Mouse (Mus musculus) NIH3T3 (cell line): Measurements from ENCODE around the gene B4galt1.

ENCODE experiments used
- DNase-seq: peaks from one replicate; pipeline ENCODE4 v3.0.0-alpha.2; 2012; ENCODE audit warnings: low read depth

The B4galt1 gene

DNA sequence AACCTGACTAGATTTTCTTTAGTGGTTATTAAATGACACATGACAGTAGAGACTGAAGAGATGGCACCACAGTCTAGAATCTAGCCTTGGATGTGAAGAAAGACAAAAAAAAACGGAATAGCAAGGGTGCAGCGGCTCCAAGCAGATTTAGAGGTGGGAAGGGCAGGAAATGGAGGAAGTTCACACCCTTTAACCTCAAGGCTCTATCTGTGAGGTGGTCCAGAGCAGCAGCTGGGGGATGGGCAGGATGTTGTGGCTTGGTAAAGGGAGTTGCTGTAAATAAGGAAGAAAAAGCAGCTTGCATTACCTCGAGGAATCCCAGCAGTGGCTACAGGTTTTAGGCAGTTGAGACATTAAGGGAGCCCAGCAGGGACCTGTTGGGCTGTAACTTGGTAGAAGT is 72.7 kb downstream of the B4galt1 start:
- DNase-seq = no peak

DNA sequence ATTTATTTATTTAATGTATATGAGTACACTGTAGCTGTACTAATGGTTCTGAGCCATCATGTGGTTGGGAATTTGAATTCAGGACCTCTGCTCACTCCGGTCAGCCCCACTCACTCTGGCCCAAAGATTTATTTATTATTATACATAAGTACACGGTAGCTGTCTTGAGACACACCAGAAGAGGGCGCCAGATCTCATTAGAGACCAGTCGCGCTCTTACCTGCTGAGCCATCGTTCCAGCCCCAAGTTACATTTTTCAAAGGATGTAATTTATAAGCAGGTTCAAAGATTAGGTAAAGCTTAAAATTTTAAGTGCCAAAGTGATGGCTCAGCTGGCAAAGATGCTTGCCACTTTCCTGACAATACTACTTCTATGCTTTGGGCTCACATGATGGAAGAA is 75.1 kb downstream of the B4galt1 start:
- DNase-seq = peak; percentile 18

DNA sequence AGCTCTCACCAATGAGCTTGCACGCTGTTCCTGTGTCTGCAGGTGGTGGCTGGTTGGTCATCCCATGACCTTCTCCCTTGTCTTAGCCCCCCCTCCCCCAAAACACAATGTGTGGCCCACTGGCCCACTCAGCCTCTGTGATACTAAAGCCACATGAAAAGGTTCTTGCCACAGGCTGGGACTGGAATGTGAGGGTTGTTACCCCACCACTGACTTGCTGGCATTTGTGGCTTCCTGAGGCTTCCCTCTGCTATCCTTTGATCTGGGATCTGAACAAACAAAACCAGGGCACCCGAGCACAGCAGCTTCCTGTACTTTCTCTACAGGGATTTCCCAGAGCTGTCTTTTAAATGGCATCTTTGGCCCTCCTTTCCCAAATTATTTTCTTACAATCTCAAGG is 76.7 kb downstream of the B4galt1 start:
- no peak for DNase-seq

DNA sequence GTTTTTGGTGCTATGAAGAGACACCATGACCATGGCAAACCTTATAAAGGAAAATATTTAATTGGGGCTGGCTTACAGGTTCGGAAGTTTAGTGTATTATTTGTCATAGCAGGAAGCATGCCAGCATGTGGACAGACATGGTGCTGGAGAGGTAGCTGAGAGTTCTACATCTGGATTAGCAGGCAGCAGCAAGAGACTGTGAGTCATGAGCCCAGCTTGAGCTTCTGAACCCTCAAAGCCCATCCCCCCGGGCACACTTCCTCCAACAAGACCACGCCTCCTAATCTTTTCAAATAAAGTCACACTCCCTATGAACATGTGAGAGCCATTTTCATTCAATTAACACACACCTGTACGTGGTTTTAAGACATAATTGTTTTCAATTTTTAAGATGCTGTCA is 77.4 kb downstream of the B4galt1 start:
- peak; percentile 58 for DNase-seq

DNA sequence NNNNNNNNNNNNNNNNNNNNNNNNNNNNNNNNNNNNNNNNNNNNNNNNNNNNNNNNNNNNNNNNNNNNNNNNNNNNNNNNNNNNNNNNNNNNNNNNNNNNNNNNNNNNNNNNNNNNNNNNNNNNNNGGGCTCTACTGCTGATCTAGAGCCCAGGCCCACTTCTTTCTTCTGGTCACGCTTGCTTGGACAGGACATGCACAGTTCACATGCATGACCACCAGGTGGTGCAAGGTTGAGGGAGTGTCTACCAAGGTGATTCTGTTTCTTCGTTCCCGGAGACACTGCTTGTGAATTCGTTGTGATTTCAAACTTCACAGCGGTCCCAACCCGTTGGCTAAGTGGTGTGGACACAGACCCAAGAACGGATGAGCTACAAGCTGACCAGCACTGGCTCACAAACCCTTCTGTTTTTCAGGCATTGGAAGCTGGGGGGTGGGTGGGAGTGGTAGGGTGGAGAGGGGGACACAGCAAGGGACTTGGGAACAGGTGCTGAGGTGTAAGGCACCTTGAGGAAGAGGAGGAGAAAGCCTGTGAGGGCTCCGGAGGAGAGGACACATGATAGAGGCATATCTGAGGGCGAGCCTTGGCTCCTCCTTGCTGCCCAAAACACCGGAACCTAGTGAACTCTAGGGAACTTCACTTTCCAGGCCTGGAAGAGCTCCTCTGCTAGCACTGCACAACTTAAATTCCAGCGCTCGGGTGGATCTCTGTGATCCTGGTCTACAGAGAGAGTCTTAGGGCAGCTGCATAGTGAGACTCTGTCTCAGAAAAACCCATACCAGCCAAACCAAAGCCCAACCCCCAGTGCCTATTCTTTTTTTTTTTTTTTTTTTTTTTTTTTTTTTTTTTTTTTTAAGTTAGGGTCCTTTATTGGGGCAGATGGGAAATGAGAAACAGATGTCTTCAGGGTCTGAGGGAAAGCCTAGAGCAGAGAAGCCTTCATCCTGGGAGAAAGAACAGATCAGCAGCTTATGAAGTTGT is 79.2 kb downstream of the B4galt1 start:
- peak; percentile 85 for DNase-seq

DNA sequence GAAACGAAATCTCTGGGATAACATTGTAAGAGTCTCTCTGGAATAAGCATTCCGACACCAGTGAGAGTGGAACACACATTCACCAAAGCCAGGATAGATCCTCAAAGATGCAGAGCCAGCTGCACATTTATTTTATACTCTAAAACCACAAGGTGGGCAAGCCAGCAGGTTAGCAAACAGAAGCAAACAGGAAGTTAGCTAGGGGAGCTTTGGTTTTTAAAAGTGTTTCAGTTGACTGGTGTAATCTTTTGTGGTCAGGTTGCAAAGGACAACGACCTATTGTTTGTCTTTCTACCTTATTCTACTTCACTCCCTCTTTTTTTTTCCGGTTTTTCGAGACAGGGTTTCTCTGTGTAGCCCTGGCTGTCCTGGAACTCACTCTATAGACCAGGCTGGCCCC is 93.9 kb downstream of the B4galt1 start:
- no peak for DNase-seq

DNA sequence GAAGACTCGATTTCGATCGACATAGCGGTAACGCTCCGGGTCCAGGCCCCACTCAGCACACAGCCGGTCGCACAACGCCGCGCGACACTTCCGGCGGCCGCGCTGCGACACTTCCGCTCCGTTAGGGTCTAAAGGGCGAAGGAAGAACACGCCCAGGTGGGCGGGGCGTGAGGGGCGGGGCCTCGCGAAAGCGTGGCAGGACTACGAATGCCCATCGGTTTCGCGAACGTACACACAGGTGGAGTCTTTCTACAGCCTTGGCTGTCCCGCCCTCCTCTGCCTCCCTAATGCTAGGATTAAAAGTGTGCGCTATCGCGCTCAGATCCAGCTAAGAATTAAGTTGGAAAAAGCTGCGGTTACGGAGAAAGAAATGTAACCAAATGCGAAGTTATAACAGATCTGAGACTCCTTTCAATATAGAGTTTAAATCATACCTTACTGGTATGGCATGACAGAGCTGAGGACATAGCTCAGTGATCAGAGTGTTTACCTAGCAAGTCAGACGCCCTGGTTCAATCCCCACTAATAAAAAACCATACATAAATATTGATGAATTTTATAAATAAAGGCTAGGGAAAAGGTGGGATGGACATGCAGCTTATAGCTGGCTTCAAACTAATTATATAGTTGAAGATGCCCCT is 95.9 kb downstream of the B4galt1 start, which contains the start of gene Smu1:
Smu1 (minus strand) TSS at position 144 of the 641 bp plus-strand sequence.
- peak; percentile 98 for DNase-seq

DNA sequence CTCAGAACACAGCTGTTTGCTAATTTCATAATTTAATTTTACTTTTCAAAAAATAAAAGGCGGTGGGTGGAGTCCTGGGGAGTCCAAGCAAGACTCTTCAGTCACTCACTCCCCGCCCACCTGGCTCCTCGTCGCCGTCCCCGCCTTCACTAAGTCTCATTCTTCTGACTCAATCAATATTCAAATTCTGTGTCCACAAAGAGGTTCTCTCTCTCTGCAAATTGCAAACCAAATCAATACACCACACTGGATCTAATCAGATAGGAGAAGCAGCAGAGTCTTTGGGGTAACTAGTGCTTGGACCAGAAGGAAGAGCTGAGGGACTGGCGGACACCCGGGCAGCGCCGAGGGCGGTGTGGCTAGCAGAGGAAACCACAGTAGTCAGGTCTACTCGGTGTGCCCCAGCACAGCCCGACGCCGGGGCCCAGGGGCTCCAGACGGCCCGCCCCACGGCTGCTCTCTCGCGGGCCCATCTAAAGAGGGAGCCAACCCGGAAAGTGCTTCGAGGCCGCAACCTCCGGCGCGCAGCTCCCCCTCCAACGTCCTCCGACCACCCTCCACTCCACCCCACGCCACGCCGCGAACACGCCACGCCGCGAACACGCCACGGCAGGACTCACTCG is 96.5 kb downstream of the B4galt1 start:
- DNase-seq = peak; percentile 35
